Mouse (Mus musculus) gastrocnemius, postnatal 25 days (tissue): ENCODE results near the gene Arrdc2. TPM values are rescaled to one million over a fixed set of nuclear protein-coding genes. Genes with fewer than 3 reads are reported as not detected.

Experiments used
- DNase-seq: peaks from one replicate; pipeline ENCODE4 v3.0.0; 2022
- total RNA-seq, 2 experiments: library from RNA; stranded (reverse); gene quantifications; 1 replicate in 1 of 2; 2 replicates in 1 of 2; pipeline ENCODE4 v1.2.3; 2021

The Arrdc2 gene
- total RNA-seq, 2 experiments from 2014 or later, result 21.7 to 39.3 TPM

DNA sequence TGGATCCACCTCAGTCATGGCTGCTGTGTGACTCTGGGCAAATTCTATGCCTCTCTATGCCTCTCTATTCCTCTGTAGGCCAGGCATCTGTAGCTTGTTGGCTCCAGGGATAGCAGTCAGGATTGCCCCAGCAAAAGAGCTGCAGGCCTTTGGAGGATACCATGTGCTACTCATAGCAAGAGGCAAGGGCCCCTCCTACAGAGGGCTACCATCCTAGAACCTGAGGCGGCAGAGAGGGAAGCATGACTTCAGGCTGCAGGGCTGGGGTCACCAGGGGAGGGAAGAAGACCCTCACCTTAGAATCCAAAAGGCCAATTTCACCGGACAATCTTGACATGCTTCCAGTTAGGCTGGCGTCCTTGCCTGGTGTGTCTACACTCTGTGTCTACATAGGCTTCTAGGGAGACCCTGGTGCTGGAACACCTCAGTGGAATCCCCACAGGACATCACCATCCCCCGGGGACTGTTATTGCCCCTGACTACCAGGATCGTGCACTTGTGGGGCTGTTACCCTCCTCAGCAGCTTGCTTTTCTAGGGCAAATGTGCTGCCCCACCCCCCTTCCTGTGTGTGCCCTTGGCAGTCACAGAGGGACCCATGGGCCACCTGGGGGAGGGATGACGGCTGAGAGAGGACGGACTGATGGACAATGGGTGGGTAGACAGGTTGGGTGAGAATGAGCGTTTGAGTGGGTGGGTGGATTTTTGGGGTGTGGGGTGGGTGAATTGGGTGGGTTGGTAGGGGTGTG is 30.4 kb downstream of the Arrdc2 start:
- DNase-seq, result no peak

DNA sequence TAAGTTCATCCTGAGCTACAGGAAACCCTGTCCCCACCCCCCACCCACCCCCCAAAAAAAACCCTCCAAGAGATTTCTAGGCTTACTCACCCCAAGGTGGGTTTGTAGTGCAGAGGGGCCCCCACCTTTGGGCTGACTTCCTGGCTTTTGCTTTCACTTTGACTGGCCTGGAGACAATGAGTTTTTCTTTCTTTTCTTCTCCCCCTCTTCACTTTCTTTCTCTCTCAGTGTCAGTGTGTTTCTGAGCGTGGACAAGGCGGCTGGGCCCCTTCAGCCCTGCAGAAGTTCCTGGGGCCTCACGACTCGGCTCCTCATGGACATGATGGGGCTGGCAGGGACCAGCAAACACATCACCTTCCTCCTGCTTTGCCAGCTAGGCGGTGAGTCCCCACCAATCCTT is 31.3 kb downstream of the Arrdc2 start, which contains the start of gene Il12rb1:
TSS of gene Il12rb1 (plus strand) at position 211 of the 400 bp plus-strand sequence.
- DNase-seq, result no peak

DNA sequence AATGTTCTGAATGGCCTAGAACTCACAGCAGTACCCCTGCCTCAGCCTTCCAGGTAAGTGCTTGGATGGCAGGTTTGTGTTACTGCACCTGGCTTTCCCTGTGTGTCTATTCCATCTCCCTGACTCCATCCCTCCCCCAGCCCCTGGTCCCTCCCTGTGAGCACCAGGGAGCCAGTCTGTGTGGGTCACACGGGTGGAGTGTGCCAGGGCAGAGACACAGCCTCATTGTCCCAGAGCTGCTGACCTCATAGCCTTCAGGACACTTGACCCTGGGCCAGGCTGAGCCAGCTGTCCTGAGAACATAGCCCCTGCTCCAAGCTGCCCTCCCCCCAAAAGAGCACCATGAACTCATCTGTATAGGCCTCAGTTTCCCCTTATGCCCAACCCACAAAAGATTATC is 32.2 kb downstream of the Arrdc2 start:
- DNase-seq, result no peak

DNA sequence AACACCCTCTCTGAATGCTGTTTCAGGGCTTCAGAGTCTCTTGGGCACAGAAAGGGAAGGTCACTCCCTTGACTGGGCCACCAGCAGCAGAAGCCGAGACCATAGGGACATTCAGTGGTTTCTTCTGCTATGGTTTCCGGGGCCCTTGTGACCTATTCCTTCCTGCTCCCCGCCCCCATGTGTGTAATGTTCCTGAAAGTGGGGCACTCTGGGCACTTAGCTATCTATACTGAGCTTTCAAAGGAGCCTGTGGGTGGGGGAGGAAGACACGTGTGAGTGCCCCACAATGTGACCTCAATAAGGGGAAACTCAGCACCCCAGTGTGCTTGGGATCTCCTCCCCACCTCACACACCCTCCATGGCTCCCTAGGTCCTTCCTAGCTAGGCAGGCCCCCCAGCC is 33.0 kb downstream of the Arrdc2 start:
- DNase-seq, result no peak

DNA sequence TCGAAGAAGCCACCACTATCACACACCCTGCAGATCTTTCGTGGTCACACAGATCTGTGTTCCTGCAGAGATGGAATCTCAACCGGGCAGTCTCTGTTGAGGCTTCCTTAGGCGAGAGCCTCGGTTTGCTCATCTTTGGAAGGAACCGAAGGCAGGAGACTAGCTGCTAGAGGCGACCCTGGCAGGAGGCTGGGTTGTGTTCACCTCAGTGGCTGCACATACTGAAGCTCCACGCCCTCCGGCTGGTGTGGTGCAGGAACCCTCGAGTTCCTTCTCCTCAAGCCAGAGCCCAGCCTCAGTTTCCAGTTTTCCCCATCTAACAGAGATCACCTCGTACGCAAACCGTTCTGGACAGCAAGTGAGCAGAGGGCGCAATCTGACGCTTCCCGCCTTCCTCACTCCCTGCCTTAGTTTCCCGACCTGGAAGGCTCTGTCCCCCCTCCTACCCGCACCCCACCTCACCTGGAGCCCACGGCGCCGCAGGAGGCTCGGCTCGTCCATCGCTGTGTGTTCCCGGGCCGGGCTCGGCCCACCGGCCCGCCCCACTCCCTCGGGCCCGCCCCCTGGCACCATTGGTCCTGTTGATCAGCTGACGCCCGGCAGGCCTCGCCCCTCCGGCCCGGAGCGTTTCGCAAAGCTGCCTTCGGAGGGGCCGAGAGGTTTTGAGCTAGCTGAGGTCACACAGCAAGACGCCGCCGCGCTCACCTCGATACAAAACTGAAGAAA is 34.9 kb downstream of the Arrdc2 start, which contains the start of gene Mast3:
TSS of gene Mast3 (minus strand) at position 574 of the 726 bp plus-strand sequence.
- peak; percentile 89 for DNase-seq

DNA sequence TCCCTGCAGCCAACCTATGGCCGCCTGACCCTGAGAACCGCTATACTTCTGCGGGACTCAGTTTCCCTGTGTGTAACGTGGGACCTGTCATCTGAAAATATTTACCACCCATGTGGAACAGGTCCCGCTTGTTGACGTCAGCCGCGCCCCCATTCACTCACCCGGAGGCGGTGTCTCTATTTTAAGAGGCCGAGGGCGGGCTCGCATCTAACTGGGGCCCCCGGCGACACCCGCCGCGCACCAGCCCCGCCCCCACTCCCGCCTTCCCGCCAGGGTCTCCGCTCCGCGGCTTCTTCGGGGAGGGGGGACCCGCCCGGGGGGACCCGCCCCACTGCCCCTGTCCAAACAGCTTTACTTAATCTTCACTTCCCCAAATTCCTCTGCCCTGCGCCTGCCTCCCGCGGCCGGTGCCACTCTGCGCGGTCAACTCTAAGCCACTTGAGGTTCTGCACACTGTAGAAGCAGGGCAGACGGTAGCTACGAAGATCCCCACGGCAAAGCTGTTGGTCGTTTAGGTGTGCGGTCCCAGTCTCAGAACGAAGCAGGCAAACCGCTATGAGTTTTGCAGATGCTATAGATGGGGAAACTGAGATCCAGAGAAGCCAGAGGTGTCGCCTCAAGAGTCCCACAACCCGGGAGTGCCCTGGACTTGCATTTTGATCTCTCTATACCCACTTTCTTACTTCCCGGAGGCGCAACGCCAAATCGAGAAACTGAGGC is 35.6 kb downstream of the Arrdc2 start:
- DNase-seq, result peak; percentile 75

DNA sequence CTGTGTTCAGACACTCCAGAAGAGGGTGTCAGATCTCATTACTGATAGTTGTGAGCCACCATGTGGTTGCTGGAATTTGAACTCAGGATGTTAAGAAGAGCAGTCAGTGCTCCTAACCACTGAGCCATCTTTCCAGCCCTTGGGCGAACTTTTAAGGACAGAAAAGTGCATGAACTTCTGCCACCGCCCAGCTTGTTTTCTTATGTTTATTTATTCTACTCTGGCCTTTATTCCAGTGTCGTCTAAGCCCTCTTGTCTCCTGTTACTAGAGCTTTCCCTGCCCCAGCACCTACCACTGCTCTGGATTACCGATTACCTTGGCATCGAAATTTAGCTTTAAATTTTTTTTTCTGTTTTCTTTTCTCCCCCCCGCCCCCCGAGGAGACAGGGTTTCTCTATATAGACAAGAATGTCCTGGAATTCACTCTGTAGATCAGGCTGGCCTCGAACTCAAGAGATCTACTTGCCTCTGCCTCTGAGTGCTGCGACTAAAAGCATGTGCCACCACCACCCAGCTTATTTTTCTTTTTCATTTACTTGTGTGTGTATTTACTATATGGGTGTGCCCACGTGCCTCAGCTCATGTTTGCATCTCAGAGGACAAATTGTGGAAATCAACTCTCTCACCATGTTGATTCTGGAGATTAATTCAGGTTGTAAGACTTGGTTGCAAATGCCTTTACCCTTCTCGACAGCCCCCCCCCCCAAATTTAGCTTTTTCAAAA is 36.6 kb downstream of the Arrdc2 start:
- no peak for DNase-seq

DNA sequence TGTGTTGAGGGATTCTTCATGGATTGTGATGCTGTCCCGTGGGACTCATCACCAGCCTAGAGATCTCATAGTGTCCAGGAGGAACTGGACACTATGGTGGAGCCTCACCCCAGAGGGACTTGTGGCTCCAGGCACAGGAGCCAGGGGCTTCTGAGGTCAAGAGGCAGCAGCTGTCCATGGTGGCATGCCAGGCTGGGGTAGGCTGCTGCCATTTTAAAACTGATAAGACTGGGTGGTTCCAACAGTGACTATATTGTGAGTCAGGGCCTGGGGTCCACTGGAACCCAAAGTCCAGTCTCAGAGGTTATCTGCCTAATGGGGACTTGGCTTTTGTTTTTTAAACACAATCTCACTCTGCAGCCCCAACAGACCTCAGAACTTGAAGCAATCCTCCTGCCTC is 37.7 kb downstream of the Arrdc2 start:
- DNase-seq, result no peak

DNA sequence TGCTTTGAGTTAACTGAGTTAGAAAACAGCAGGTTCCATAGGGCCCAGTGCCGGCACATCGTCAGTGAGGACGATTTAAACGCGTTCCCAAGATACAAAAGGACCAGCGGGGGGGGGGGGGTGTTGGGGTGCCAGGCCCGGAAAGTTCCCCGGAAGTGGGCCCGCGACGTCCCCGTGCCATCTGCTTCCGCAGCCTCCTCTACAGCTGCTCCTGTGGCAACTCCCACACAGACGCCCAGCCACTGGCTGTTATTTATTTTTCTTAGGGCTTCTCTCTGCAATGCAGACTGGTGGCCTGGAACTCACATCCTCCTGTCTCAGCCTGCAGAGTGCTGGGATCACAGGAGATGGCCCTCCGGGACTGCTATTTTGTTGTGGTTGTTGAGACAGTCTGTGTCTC is 38.4 kb downstream of the Arrdc2 start:
- DNase-seq, result no peak

DNA sequence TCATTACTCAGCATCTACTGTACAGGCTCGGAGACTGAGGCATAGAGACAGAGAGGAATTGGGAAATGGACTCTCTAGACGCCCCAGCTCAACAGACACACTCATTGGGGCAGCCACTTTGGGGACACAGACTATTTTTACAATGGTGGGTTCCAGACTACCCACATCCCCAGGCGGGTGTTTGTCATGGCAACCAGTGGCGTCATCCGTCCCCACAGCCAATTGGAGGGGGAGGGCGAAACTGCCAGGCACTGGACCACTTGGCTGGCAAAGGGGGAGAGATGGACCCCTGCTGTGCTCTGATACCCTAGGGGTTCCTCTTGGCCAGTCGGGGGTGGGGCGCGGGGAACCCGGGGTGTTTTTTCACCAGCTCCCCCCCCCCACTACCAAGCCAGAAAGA is 38.9 kb downstream of the Arrdc2 start:
- DNase-seq, result no peak

DNA sequence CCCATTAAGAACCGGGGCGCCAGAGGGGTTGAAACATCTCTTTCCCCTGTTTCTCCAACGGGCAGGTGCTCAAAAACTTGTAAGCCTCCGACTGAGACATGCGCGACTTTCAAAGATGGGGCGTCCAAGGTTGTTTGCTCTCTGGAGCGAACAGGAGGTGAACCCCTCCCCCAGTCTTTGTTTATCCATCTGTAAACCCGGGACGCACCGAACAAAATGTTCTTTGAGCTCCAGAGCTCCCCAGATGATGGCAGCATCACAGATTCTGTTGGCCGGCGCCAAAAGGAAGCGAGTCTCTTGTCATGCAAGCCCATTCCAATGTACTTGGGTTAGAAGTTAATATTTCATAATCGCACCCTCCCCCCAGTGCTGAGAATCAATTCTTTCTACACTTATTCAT is 41.2 kb downstream of the Arrdc2 start:
- DNase-seq, result peak; percentile 71

DNA sequence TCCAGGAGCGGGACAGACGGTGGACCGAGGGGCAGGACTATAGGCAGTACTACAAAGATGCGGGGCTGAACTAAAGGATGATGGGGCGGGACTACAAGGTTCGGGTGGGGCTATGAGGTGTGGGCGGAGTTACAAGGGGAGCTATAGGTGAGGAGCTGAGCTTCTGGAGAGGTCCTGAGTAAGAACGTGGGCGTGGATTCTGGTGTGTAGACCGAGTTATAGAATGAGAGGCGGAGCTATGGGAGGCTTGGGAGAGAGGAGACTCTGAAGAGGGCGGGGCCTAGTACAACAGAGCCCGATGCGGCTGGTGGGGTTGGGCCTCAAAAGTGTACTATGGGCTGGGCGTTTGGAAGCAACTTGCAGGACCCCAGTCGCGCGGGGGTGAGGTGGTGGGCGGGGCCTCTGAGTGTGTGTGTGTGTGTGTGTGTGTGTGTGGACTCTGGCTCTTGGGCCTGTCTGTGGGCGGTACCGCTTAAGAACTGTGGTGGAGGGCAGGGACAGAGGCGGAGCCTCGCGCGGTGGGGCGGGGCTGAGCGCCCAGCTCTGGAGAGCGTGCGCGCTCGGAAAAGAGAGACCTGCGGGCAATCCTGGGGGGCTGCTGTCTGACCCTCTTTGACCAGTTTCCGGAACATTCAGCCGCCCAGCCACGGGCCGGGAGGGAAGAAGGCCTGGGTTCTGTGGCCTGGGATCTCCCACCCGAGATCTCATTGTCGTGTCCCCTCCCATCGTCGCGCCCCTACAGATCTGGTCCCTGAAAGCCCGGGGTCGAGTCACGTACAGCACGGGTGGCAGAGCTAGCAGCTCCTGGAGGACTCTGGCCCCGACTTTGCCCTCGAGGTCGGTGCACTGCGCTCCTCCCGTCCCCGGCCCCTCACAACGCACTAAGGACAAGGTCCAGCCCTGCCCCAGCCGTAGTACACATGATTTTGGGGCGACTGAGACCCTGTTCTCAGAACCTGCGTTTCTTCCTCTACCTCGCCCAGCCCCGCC is 42.1 kb downstream of the Arrdc2 start:
- peak; percentile 87 for DNase-seq

DNA sequence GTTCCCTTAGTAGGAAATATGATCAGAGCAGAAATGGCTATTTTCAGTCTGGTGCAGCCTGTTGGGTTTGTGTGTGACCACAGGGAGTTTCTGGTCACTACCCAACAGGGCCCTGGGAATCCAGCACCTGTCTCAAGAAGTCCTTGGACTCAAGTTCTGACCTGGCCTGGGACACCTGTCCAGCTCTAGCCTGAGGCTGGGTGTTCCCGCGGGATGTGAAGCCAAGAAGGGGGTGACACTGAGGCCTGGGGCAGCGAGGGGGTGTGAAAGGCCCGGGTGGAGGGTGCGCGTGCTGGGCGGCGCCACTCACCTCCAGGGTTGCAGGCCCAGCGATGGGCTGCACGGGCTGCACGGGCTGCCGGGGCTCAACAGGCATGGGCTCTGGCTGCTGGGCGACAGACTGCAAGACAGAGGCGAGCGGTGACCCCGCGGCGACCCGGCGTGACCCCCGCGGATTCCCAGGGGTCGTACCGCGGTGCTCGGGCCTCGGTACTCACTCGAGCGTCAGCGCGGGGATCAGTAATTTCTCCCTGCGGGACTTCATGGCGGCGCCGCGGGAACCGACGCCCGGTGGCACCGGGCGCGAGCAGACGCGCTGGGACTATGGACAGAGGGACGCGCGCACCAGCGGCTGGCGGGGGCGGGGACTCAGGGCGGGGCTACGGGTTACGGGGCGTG is 43.0 kb downstream of the Arrdc2 start:
- DNase-seq, result peak; percentile 91

DNA sequence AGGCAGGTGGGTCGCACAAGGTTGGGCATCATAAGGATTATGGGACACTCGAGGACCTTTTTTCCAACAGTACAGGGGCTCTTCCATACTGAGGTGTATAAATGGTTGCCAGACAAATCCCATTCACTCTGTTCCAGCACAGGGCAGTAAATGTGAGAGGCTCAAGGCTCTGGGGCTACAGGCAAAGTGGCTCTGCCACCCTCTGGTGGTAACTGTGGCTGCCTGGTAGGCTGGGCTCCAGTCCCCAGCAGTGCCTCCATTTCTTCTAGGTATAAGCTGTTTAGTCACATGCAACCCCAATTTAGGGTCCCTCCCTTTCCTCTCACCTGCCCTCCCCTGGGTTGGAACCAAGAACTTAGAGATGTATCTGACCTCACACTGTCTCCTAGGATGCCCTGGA is 44.1 kb downstream of the Arrdc2 start:
- DNase-seq, result no peak

DNA sequence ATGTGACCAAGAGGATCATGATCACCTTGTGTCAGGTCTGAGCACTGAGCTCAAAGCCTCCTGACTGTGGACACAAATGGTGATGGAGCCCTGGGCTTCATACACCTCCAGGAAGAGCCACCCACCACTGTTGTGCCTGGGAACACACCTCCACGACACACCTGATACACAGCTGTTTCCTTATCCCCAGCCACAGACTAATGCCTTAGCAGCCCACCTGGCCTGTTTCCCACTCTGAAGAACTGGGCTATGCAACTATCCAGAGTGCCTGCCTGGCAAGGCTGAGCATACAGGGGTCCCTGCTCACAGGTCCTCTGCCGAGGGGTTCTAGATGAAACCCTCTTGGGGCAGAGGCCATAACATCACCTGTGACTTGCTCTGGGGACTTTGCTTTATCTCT is 45.3 kb downstream of the Arrdc2 start:
- DNase-seq, result no peak

DNA sequence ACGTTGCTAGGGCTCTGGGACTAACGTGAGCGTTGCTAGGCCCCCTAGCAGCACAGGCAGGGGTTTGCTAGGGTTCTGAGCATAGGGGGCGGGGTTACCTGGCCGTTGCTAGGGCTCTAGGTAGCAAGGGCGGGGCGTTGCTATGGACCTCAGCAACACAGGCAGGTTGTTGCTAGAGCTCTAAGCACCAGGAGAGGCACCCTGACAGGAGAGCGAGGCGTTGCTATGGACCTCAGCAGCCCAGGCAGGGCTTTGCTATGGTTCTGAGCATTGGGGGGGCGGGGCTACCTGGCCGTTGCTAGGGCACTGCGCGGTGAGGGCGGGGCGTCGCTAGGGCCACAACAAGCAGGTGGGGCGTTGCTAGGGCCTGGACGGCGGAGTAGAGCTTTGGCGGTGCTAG is 46.8 kb downstream of the Arrdc2 start:
- DNase-seq, result no peak

DNA sequence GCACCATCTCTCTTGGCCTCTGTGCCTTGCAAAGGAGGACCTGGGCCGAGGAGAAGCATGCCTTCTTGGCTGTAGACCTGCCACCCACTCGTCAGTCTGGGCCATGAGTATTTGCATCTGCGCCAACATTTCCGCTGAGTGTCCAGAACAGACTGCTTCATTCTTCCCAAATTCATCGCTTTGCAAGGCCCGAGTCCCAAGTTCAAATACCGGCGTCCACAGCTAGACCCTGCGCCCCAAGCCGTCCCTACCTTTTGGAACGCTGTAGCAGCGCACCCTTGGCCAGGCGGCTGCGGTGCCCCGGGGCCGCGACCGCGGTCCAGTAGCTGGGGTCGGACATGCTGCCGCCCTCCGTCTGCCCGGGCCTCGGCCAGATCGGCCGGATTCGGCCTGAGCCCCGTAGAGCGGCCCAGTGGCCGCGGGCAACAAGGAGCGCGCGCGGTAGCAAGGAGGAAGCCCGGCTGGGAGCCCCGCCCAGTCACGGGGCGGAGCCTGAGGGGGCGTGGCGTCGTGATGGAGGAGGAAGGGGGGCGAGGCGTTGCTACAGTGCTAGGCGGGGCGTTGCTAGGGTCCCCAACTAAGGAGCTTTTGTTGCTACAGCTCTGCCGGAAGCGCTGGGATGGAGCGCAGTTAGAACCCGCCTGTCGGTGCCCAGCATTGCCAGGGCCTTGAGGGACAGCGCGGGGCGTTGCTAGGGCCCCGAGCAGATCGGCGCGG is 47.4 kb downstream of the Arrdc2 start:
- peak; percentile 95 for DNase-seq

DNA sequence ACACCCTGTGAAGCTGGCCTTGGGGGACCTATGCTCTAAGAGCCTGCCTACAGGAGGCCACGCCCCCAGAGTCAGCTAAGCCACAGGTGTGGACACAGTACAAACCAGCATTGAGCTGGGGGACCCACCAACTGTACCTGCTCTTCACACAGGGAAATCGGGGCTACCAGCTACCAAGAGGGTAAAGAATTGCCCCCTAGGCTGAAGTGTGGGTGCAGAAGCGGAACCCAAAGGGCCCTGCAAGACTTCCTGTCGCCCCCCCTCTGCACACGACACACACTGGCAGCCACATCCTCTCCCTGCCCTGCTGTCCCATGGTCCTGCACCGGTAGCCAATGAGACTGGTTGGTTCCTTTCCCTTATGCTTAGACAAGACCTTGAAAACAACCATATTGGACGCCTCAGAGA is 48.2 kb downstream of the Arrdc2 start:
- no peak for DNase-seq

DNA sequence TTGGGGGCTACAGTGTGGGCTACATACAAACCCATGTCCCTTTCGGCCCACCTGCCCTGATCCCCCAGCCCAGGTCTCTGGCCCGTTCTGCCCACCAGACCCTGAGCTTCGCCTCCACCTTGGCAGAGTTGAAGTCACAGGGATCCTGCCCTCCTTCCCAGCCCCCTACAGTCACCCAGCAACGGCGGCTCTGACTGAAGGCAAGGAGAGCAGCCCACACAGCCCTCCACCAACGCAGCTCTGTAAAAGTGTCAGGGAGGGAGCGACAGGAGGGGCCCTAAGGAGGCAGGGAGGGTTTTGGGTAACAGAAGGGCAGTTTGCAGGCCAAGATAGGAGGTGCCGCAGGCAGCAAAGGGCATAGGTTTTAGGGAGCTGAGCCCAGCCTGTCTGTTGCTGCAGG is 48.7 kb downstream of the Arrdc2 start:
- DNase-seq, result no peak

DNA sequence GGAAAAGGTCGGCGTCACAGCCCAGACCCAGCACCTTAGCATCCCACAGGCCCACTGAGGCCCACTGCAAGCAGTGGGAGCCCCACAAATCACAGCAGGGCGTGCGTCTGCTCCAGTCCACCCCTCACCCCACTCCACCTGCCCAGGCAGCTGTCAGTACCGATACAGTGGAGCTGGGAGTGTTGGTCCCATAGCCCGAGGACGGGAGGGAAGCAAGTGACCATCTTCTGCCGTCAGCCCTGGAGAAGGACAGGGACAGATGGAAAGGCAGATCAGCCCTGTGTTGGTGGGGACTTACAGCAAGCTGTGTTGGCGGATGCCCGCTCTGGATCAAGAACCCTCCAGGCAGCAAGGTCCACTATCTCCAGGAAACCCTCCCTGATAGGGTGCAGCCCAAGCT is 50.5 kb downstream of the Arrdc2 start:
- DNase-seq, result no peak
